Mouse (Mus musculus) cortical plate, adult 2 months (tissue): ENCODE data around the gene Axin2.

Experiments
- CTCF ChIP-seq: fragments of 200-500 bp; IDR thresholded peaks from 2 replicates; pipeline ENCODE4 v1.5.1; 2011; ENCODE audit warnings: mild to moderate bottlenecking, control low read depth, low read length; ENCODE audit not compliant: insufficient read depth; ENCODE audit errors: extremely low read depth
- POLR2A ChIP-seq: fragments of 200-500 bp; IDR thresholded peaks from 2 replicates; pipeline ENCODE4 v1.6.1; 2011; ENCODE audit warnings: mild to moderate bottlenecking, low read length, control low read depth; ENCODE audit not compliant: insufficient read depth; ENCODE audit errors: extremely low read depth

DNA sequence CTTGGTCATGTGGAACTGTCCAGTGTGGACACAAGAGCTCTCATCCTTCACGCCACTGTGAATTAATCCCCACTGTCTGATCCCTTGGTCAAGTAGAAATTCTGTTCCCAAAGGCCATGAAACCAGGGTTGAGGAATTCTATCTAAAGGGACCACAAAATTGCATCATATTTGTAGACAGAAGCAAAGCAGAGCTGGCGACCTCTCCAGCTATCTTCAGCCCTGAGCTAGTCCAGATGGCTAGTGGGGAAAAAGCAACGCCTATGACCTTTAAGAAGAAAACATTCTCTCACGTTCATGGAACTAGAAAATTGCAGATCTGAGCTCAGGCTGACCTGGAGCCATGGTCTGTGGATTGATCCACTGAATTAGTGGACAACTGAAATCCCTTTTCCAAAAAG lies 39.6 kb upstream of the Axin2 start:
- TF ChIP-seq CTCF: no peak
- TF ChIP-seq POLR2A: no peak
